In genomic region chr9:121373107-121373506, GRCm38 (mm10) we compare ENCODE assay signal across 12 mouse cellular contexts.
A peak's percentile ranks its signal among the peaks of the same experiment; 100 is the strongest.
DNase-seq lines count a peak whose midpoint lies in the region; ATAC-seq and TF ChIP-seq lines count a peak whose summit lies in the region.
"Had no signal": no experiment of that assay in that cellular context is flagged by ENCODE, and none has a peak within 500 bp of the region (broad histone marks: within the 10 kb centered on the region; RNA-seq: fewer than 3 reads in every experiment).

No protein-coding gene starts in this region.

- no peak overlapping the region for H3K4me3 ChIP-seq in gastrocnemius, adult 2 months
- H3K4me3 ChIP-seq in midbrain, embryonic 10.5 days, result no peak overlapping the region
- H3K4me3 ChIP-seq in midbrain, postnatal 0 days (ENCODE audit: low read depth, low read length), result no peak overlapping the region
- no peak overlapping the region for H3K4me3 ChIP-seq in forebrain, embryonic 16.5 days (replicated peaks; ENCODE audit: low read length)
- no peak overlapping the region for H3K4me3 ChIP-seq in midbrain, embryonic 13.5 days (replicated peaks)
- H3K4me3 ChIP-seq in lung, postnatal 0 days (ENCODE audit: low read depth, low read length), result no peak overlapping the region

- no peaks in the 10 kb centered on the region for H3K9me3 ChIP-seq in midbrain, embryonic 10.5 days (replicated peaks)
- H3K9me3 ChIP-seq in midbrain, postnatal 0 days (ENCODE audit: low read length), result no peaks in the 10 kb centered on the region
- H3K9me3 ChIP-seq in forebrain, embryonic 16.5 days (ENCODE audit: control insufficient read depth, low read length), result no peaks in the 10 kb centered on the region
- no peaks in the 10 kb centered on the region for H3K9me3 ChIP-seq in midbrain, embryonic 13.5 days
- no peaks in the 10 kb centered on the region for H3K9me3 ChIP-seq in lung, postnatal 0 days (ENCODE audit: low read length)

- ATAC-seq in midbrain, postnatal 0 days (ENCODE audit: low FRiP score), result no peak
- ATAC-seq in forebrain, embryonic 16.5 days, result no peak
- no peak for ATAC-seq in midbrain, embryonic 13.5 days
- no peak for ATAC-seq in lung, postnatal 0 days
- ATAC-seq: intestine, postnatal 0 days had no signal

- no peak for DNase-seq in gastrocnemius, adult 2 months
- no peak for DNase-seq in gastrocnemius, adult 8-10 months (ENCODE audit: low spot score in 2 of 2)
- DNase-seq in midbrain, embryonic 10.5 days (ENCODE audit: low spot score), result no peak
- DNase-seq in midbrain, postnatal 0 days (ENCODE audit: low spot score), result no peak
- DNase-seq in embryo, embryonic 9.5 days (ENCODE audit: extremely low spot score), result no peak
- DNase-seq in lung, postnatal 0 days (ENCODE audit: low spot score), result no peak
- DNase-seq: adrenal gland, postnatal 14 days; kidney, postnatal 4 days had no signal

- H3K4me1 ChIP-seq in midbrain, embryonic 10.5 days, result peaks cover 53% of the 10 kb centered on the region
- peaks cover 8% of the 10 kb centered on the region; the same call in 1 of the 2 replicates for H3K4me1 ChIP-seq in midbrain, postnatal 0 days (ENCODE audit: insufficient read depth, low read length)
- peaks cover 43% of the 10 kb centered on the region for H3K4me1 ChIP-seq in forebrain, embryonic 16.5 days (replicated peaks; ENCODE audit: control insufficient read depth, insufficient read depth, low read length)
- H3K4me1 ChIP-seq in midbrain, embryonic 13.5 days (replicated peaks), result peaks cover 54% of the 10 kb centered on the region
- H3K4me1 ChIP-seq in lung, postnatal 0 days (ENCODE audit: insufficient read depth, low read depth, low read length), result peaks cover 19% of the 10 kb centered on the region; the same call in 1 of the 2 replicates

- no peak overlapping the region for H3K4me2 ChIP-seq in midbrain, postnatal 0 days (ENCODE audit: low read depth, low read length, poor library complexity, severe bottlenecking)
- no peak overlapping the region for H3K4me2 ChIP-seq in forebrain, embryonic 16.5 days (ENCODE audit: low read length)
- H3K4me2 ChIP-seq in midbrain, embryonic 13.5 days (replicated peaks), result peak overlapping the region; percentile 17; the same call in 1 of the 2 replicates
- no peak overlapping the region for H3K4me2 ChIP-seq in lung, postnatal 0 days (replicated peaks; ENCODE audit: low read depth, low read length)

- TF ChIP-seq CTCF in gastrocnemius, adult 2 months (IDR thresholded peaks at IDR 0.05), result no peak
- TF ChIP-seq CTCF in midbrain, postnatal 0 days (IDR thresholded peaks at IDR 0.05), result no peak
- TF ChIP-seq CTCF in lung, postnatal 0 days (IDR thresholded peaks at IDR 0.05), result no peak

- 27% methylated on average over 13 of the region's 13 CpGs for WGBS in midbrain, embryonic 10.5 days
- WGBS in midbrain, postnatal 0 days, result 31% methylated on average over 13 of the region's 13 CpGs
- 27% methylated on average over 13 of the region's 13 CpGs for WGBS in forebrain, embryonic 16.5 days
- 24% methylated on average over 13 of the region's 13 CpGs for WGBS in midbrain, embryonic 13.5 days
- 70% methylated on average over 13 of the region's 13 CpGs for WGBS in lung, postnatal 0 days

- TF ChIP-seq EP300 in lung, postnatal 0 days (IDR thresholded peaks at IDR 0.05), result no peak

- no peaks in the 10 kb centered on the region for H3K27me3 ChIP-seq in midbrain, embryonic 10.5 days (ENCODE audit: low read depth, poor library complexity, severe bottlenecking)
- H3K27me3 ChIP-seq in midbrain, postnatal 0 days (ENCODE audit: insufficient read depth, low read length), result no peaks in the 10 kb centered on the region
- no peaks in the 10 kb centered on the region for H3K27me3 ChIP-seq in forebrain, embryonic 16.5 days (replicated peaks; ENCODE audit: control insufficient read depth, insufficient read depth, low read length)
- H3K27me3 ChIP-seq in midbrain, embryonic 13.5 days, result no peaks in the 10 kb centered on the region
- no peaks in the 10 kb centered on the region for H3K27me3 ChIP-seq in lung, postnatal 0 days (replicated peaks; ENCODE audit: insufficient read depth, low read length)

- H3K9ac ChIP-seq in midbrain, postnatal 0 days (replicated peaks; ENCODE audit: low read length, poor library complexity, severe bottlenecking), result no peak overlapping the region
- peak overlapping the region; percentile 12; the same call in 1 of the 2 replicates for H3K9ac ChIP-seq in forebrain, embryonic 16.5 days (replicated peaks; ENCODE audit: low read depth, low read length)
- peak overlapping the region; percentile 29; the same call in 1 of the 2 replicates for H3K9ac ChIP-seq in midbrain, embryonic 13.5 days (replicated peaks)
- H3K9ac ChIP-seq in lung, postnatal 0 days (replicated peaks; ENCODE audit: low read depth), result no peak overlapping the region
- H3K9ac ChIP-seq: liver, embryonic 14.5 days had no signal

- intact Hi-C loops in gastrocnemius, adult 2 months (cut with DNase I), result loop anchor here (10.0 kb wide), 1 partner anchor 788 kb away; no protein-coding TSS in a partner anchor

- peak overlapping the region; percentile 62 for H3K27ac ChIP-seq in gastrocnemius, adult 2 months
- H3K27ac ChIP-seq in midbrain, embryonic 10.5 days (replicated peaks), result peak overlapping the region; percentile 93
- no peak overlapping the region for H3K27ac ChIP-seq in midbrain, postnatal 0 days (ENCODE audit: low read depth, low read length)
- H3K27ac ChIP-seq in forebrain, embryonic 16.5 days (ENCODE audit: low read length), result peak overlapping the region; percentile 64
- H3K27ac ChIP-seq in midbrain, embryonic 13.5 days, result peak overlapping the region; percentile 22
- no peak overlapping the region for H3K27ac ChIP-seq in lung, postnatal 0 days (ENCODE audit: low read length)
- H3K27ac ChIP-seq: liver, embryonic 14.5 days had no signal

- H3K36me3 ChIP-seq in midbrain, embryonic 10.5 days, result peaks cover 16% of the 10 kb centered on the region
- H3K36me3 ChIP-seq in midbrain, postnatal 0 days (ENCODE audit: insufficient read depth, low read length), result no peaks in the 10 kb centered on the region
- no peaks in the 10 kb centered on the region for H3K36me3 ChIP-seq in forebrain, embryonic 16.5 days (ENCODE audit: control insufficient read depth, insufficient read depth)
- no peaks in the 10 kb centered on the region for H3K36me3 ChIP-seq in midbrain, embryonic 13.5 days
- H3K36me3 ChIP-seq in lung, postnatal 0 days (ENCODE audit: insufficient read depth, low read length), result no peaks in the 10 kb centered on the region

Comparison
In these comparisons a context has a peak if more than half of its experiments do, and no peak if none do; other contexts are left out.
1. H3K27ac ChIP-seq: peak in gastrocnemius, adult 2 months (single experiment), midbrain, embryonic 10.5 days (single experiment), forebrain, embryonic 16.5 days (single experiment) and midbrain, embryonic 13.5 days (single experiment); none in midbrain, postnatal 0 days (single experiment) and lung, postnatal 0 days (single experiment).
2. H3K9ac ChIP-seq: peak in forebrain, embryonic 16.5 days (single experiment) and midbrain, embryonic 13.5 days (single experiment); none in midbrain, postnatal 0 days (single experiment) and lung, postnatal 0 days (single experiment).